Mouse (Mus musculus) forebrain, embryonic 11.5 days (tissue): ENCODE results near the gene Akap7. TPM values are rescaled to one million over a fixed set of nuclear protein-coding genes. Genes with fewer than 3 reads are reported as not detected.

Experiments
- ATAC-seq: fragments of 200-750 bp; cut with Nextera tagmentation; replicated peaks from 2 replicates; pipeline ENCODE4 v1.8.0; 2017; ENCODE audit warnings: moderate TSS enrichment; ENCODE audit not compliant: low FRiP score
- DNase-seq: peaks from one replicate; pipeline ENCODE4 v3.0.0-alpha.2; 2017; ENCODE audit warnings: low spot score
- H3K27ac ChIP-seq: fragments of 300-500 bp; sonication (generic); 2 replicates; pipeline ENCODE4 v1.5.1; 2014; ENCODE audit warnings: low read depth, low read length
- H3K27me3 ChIP-seq: fragments of 300-500 bp; sonication (generic); 2 replicates; pipeline ENCODE4 v1.6.1; 2014; ENCODE audit warnings: mild to moderate bottlenecking, low read length, mixed read lengths; ENCODE audit not compliant: control insufficient read depth, insufficient read depth
- H3K36me3 ChIP-seq: fragments of 300-500 bp; sonication (generic); 2 replicates; pipeline ENCODE4 v1.6.1; 2014; ENCODE audit warnings: mild to moderate bottlenecking, low read length, moderate library complexity, mixed read lengths; ENCODE audit not compliant: control insufficient read depth, insufficient read depth
- H3K4me1 ChIP-seq: fragments of 300-500 bp; sonication (generic); replicated peaks from 2 replicates; pipeline ENCODE4 v1.6.1; 2014; ENCODE audit warnings: low read length, mixed read lengths; ENCODE audit not compliant: control insufficient read depth, insufficient read depth
- H3K4me2 ChIP-seq: fragments of 300-500 bp; sonication (generic); 2 replicates; pipeline ENCODE4 v1.6.1; 2014; ENCODE audit warnings: low read depth, mild to moderate bottlenecking, low read length, moderate library complexity, mixed read lengths; ENCODE audit not compliant: severe bottlenecking
- H3K4me3 ChIP-seq: fragments of 300-500 bp; sonication (generic); 2 replicates; pipeline ENCODE4 v1.5.1; 2014; ENCODE audit warnings: low read depth, low read length
- H3K9ac ChIP-seq: fragments of 300-500 bp; sonication (generic); 2 replicates; pipeline ENCODE4 v1.6.1; 2014; ENCODE audit warnings: low read length
- H3K9me3 ChIP-seq: fragments of 300-500 bp; sonication (generic); 2 replicates; pipeline ENCODE4 v1.6.1; 2016; ENCODE audit warnings: low read length, mixed read lengths; ENCODE audit not compliant: control insufficient read depth
- WGBS: fragments of 180-500 bp; shearing (Covaris S2); extraction: QIAGEN DNeasy Blood & Tissue Kit; methylation state at CpG from one replicate; pipeline ENCODE4 v1.1.7; 2014; 5-methylcytosine and 5-hydroxymethylcytosine counted together
- polyA plus RNA-seq: library from polyadenylated mRNA; unstranded; fragments of >200 nt; fragmentation: Nextera tagmentation; extraction: Ambion mirVana; gene quantifications from 2 replicates; pipeline ENCODE4 v1.2.1, GENCODE M21; 2014

Akap7 gene
- polyA plus RNA-seq, 1 experiment from 2014 or later: 16.2 TPM

DNA sequence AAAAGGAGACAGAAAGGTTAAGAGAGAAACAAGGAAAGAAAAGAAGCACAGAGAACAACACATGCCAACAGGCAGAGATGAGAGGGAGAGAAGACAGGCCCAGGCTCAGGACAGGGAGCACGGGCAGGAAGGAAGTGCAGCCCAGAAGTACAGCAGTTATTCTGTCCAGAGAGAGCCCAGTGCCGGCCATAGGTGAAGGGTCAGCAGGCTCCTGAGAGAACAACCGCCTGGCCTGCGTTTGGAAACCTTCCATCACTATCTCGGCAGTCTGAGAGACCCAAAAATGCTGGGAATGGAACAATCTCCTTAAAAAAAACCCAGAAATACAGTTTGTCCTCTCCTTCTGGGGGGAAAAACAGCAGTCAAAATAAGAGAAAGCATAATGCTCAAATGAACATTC is 50.2 kb downstream of the Akap7 start:
- DNase-seq: no peak
- no peaks in the 10 kb centered on the region for H3K4me1 ChIP-seq
- no peak overlapping the region for H3K4me2 ChIP-seq

DNA sequence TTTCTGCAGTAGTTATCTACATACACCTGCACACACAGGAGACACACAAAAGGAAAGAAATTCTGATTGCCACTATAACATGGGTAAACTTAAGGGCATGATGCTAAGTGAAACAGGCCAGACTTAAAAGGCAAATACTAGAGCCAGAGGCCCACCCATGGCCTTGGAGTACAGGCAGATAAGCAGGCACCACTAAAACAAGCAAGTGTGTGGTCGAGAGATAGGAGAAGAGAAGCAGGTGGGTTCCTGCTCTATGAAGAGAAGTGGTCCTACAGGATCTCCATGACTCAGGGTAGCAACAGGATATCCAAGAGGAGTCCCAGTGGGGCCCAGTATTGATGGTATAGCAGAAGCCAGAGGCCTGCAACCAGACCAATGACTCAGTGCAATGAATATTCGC is 54.2 kb downstream of the Akap7 start:
- DNase-seq (no peak), ATAC-seq (no peak)
- WGBS: 85% methylated on average over 2 of the region's 2 CpGs
- Histone ChIP-seq H3K36me3 (no peaks in the 10 kb centered on the region), H3K27ac (no peak overlapping the region), H3K4me3 (no peak overlapping the region), H3K4me1 (no peaks in the 10 kb centered on the region), H3K4me2 (no peak overlapping the region), H3K27me3 (no peaks in the 10 kb centered on the region), H3K9ac (no peak overlapping the region), H3K9me3 (no peaks in the 10 kb centered on the region)

More for the DNA sequence above, 50.2 kb downstream of the Akap7 start:
- 75% methylated on average over 5 of the region's 5 CpGs for WGBS
- H3K27me3 ChIP-seq: no peaks in the 10 kb centered on the region
- no peak overlapping the region for H3K9ac ChIP-seq
- H3K9me3 ChIP-seq: no peaks in the 10 kb centered on the region
- no peak overlapping the region for H3K27ac ChIP-seq
- H3K36me3 ChIP-seq: no peaks in the 10 kb centered on the region
- no peak overlapping the region for H3K4me3 ChIP-seq
- ATAC-seq: no peak

DNA sequence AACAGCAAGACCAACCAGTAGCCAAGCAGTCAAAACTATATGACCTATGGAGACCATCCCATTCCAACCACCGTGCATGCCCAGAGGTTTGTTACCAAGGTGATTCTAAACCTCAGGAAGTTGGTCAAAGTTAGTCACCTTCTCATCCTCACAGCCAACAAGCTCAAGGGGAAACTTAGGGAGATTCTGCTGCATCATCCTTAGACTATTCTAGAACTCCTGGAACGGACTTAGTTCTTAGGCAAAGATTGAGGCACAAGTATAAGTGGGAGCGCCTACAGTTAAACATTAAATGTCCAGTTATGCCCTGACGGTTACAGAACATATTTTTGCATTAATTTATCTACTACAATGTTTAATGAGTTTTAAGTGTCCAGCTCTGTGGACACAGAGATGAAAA is 54.7 kb downstream of the Akap7 start:
- Histone ChIP-seq H3K4me3 (no peak overlapping the region), H3K27me3 (no peaks in the 10 kb centered on the region), H3K4me1 (no peaks in the 10 kb centered on the region), H3K9ac (no peak overlapping the region), H3K36me3 (no peaks in the 10 kb centered on the region), H3K9me3 (no peaks in the 10 kb centered on the region), H3K27ac (no peak overlapping the region), H3K4me2 (no peak overlapping the region)
- WGBS: 95% methylated on average over 4 of the region's 4 CpGs
- ATAC-seq: no peak
- no peak for DNase-seq

DNA sequence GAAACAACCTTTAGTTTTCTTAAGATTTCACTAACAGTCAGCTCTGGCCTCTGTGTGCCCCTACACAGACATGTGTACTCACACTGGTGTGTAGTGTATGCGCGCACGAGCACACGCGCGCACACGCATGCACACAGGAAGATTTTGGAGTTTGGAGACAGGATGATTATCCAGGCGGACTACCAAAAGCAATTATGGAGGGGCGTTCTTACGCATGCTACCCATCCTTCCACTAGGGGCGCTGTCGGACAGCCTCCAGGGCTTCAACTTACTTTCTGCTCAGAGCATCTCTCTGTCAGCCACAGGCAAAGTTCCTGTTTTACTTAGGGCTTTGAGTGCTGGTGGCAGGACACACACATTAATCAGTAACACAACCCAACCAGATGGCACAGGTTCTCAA is 57.6 kb downstream of the Akap7 start:
- H3K9ac ChIP-seq: no peak overlapping the region
- WGBS: 42% methylated on average over 12 of the region's 12 CpGs
- no peaks in the 10 kb centered on the region for H3K9me3 ChIP-seq
- H3K27ac ChIP-seq: no peak overlapping the region
- no peaks in the 10 kb centered on the region for H3K36me3 ChIP-seq
- no peak overlapping the region for H3K4me3 ChIP-seq
- H3K4me1 ChIP-seq: no peaks in the 10 kb centered on the region
- DNase-seq (peak; percentile 85), ATAC-seq (no peak)
- H3K27me3 ChIP-seq: no peaks in the 10 kb centered on the region
- no peak overlapping the region for H3K4me2 ChIP-seq

DNA sequence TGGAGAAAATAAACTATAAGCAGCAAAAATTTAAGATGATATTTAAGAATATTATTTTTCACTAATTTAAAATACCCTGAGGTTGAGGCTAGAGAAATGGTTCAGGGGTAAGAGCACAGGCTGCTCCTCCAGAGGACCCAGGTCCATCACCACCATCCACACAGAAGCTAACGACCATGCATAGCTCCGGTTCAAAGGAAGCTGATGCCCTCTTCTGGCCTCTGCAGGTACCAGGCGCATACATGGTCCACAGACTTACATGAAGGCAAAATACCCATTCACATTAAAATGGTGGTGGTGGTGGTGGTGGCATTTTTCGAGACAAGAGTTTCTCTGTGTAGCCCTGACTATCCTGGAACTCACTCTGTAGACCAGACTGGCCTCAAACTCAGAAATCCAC is 61.5 kb downstream of the Akap7 start:
- H3K4me1 ChIP-seq: no peaks in the 10 kb centered on the region
- H3K4me2 ChIP-seq: no peak overlapping the region
- DNase-seq (no peak), ATAC-seq (no peak)
- H3K4me3 ChIP-seq: no peak overlapping the region
- no peak overlapping the region for H3K27ac ChIP-seq
- H3K36me3 ChIP-seq: no peaks in the 10 kb centered on the region
- no peaks in the 10 kb centered on the region for H3K9me3 ChIP-seq
- 66% methylated on average over 4 of the region's 4 CpGs for WGBS
- no peak overlapping the region for H3K9ac ChIP-seq
- H3K27me3 ChIP-seq: no peaks in the 10 kb centered on the region

DNA sequence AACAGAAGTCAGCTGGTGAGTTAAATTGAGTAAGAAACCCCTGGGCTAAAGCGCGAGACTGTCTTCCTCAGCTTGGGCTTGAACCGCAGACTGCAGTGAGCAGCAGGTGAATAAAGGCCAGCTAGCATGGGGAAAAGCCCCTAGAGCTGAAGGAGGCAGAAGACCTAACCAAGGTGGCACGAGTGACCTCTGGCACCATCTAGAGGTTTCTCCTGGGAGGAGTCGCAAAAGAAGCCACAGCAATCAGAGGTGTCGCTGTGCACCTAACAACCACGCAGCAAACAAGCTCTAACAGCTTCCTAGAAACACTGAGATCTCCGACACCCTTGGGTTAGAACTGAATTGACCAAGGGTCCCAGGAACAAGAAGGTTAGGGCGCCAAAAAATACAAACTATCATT is 68.5 kb downstream of the Akap7 start:
- 33% methylated on average over 9 of the region's 9 CpGs for WGBS
- no peaks in the 10 kb centered on the region for H3K36me3 ChIP-seq
- H3K9me3 ChIP-seq: no peaks in the 10 kb centered on the region
- DNase-seq (no peak), ATAC-seq (0 out of 2 replicates have a peak, but pooled peaks have one; percentile 12)
- no peaks in the 10 kb centered on the region for H3K27me3 ChIP-seq
- no peaks in the 10 kb centered on the region for H3K4me1 ChIP-seq
- H3K9ac ChIP-seq: no peak overlapping the region
- no peak overlapping the region for H3K4me2 ChIP-seq
- H3K27ac ChIP-seq: no peak overlapping the region
- H3K4me3 ChIP-seq: no peak overlapping the region

DNA sequence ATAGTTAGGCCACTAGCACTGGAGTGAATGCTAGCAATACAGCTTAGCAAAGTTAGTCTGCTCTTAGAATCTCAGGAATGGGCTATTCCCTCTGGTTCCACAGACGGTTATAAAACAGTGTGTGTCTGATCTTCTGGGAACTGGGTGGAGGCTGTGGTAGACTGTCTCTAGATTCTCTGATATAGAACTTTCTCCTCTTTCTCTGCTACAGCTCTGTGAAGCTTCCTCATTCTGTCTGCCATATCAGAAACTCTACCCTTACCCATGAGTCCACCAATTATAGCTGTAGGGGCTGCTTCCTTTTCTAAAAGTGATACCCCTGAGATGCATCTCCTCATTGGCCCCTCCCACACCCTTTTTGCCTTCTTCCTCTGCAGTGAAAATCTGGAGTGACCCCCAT is 73.6 kb downstream of the Akap7 start:
- Histone ChIP-seq H3K36me3 (no peaks in the 10 kb centered on the region), H3K4me1 (no peaks in the 10 kb centered on the region), H3K4me3 (no peak overlapping the region), H3K27ac (no peak overlapping the region), H3K9ac (no peak overlapping the region), H3K27me3 (no peaks in the 10 kb centered on the region), H3K9me3 (no peaks in the 10 kb centered on the region), H3K4me2 (no peak overlapping the region)
- no peak for DNase-seq
- 86% methylated on average over 1 of the region's 1 CpGs for WGBS
- no peak for ATAC-seq

DNA sequence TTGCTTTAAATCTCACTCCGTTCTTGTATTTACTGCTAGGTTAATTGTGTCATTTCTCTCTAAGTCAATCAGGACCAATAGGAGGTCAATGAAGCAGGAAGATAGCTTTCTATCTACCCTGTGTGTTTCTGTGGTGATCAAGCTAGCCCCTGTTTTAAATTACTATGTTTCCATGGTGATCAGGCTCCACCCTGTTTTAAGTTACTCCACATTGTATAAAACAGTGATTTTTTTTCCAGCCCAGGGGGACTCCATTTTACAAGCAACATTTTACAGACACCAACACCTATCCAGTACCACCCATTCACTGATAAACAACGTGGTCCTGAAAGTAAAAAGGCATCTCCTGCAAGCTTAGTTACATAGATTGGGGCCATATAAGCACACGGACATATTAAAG is 75.0 kb downstream of the Akap7 start:
- Histone ChIP-seq H3K9me3 (no peaks in the 10 kb centered on the region), H3K27me3 (no peaks in the 10 kb centered on the region), H3K4me2 (no peak overlapping the region), H3K9ac (no peak overlapping the region), H3K4me3 (no peak overlapping the region), H3K27ac (no peak overlapping the region), H3K36me3 (no peaks in the 10 kb centered on the region), H3K4me1 (no peaks in the 10 kb centered on the region)
- 71% methylated on average over 3 of the region's 3 CpGs for WGBS
- DNase-seq (no peak), ATAC-seq (no peak)

DNA sequence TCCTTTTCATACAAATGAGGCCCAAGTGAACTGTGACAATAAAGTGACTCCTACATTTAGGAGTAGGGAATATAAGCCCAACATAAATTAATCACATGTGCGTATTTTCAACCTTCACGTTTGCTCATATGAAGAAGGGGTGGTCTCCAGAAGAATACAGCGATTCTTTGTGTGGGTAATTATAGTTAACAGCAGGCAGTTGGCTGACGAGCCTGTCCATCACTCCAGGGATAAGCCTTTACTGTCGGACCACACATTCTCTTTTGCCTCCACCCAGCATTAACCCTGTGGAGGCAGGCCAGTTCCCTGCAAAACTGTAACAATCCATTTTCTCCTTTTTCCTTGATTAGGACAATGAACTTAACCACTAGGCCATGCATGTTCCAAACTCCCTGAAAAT is 76.3 kb downstream of the Akap7 start:
- no peaks in the 10 kb centered on the region for H3K9me3 ChIP-seq
- no peak overlapping the region for H3K27ac ChIP-seq
- H3K4me1 ChIP-seq: no peaks in the 10 kb centered on the region
- no peak overlapping the region for H3K9ac ChIP-seq
- no peaks in the 10 kb centered on the region for H3K36me3 ChIP-seq
- H3K27me3 ChIP-seq: no peaks in the 10 kb centered on the region
- H3K4me2 ChIP-seq: no peak overlapping the region
- 33% methylated on average over 5 of the region's 5 CpGs for WGBS
- ATAC-seq (no peak), DNase-seq (no peak)
- H3K4me3 ChIP-seq: no peak overlapping the region
